Mouse (Mus musculus): Measurements from ENCODE around the gene Rabgap1. TPM values are rescaled to one million over a fixed set of nuclear protein-coding genes. Genes with fewer than 3 reads are reported as not detected.

Gene Rabgap1
- polyA plus RNA-seq, 1 experiment from 2014 or later = 50.6 TPM

- ATAC-seq = peak; percentile 99
- WGBS = 11% methylated on average over 30 of the region's 44 CpGs
These were observed 8.7 kb downstream of the Rabgap1 start for GRCm38 (mm10) chr2:37451667-37452375.

GRCm38 (mm10) chr2:37452376-37452760 is 9.3 kb downstream of the Rabgap1 start:
- peak overlapping the region; percentile 97 for H3K9ac ChIP-seq (ENCODE audit: low read depth, low read length)
- H3K9me3 ChIP-seq (replicated peaks; ENCODE audit: control insufficient read depth, low read length, poor library complexity, severe bottlenecking) = no peaks in the 10 kb centered on the region
- ATAC-seq = peak; percentile 81
- peak overlapping the region; percentile 90 for H3K27ac ChIP-seq (ENCODE audit: low read length)
- H3K4me3 ChIP-seq (ENCODE audit: low read depth, low read length) = peak overlapping the region; percentile 95
- no peaks in the 10 kb centered on the region for H3K36me3 ChIP-seq (ENCODE audit: control insufficient read depth, insufficient read depth, low read length)
- WGBS = under 1% methylated on average over 23 of the region's 24 CpGs
- H3K4me1 ChIP-seq (ENCODE audit: control insufficient read depth, insufficient read depth, low read length) = peaks cover 23% of the 10 kb centered on the region
- H3K27me3 ChIP-seq (ENCODE audit: control insufficient read depth, insufficient read depth, low read depth, low read length) = no peaks in the 10 kb centered on the region
- H3K4me2 ChIP-seq (ENCODE audit: low read length) = peak overlapping the region; percentile 94

More at GRCm38 (mm10) chr2:37451667-37452375, 8.7 kb downstream of the Rabgap1 start:
- peak overlapping the region; percentile 90 for H3K27ac ChIP-seq (ENCODE audit: low read length)
- H3K4me1 ChIP-seq (ENCODE audit: control insufficient read depth, insufficient read depth, low read length) = peaks cover 23% of the 10 kb centered on the region
- H3K27me3 ChIP-seq (ENCODE audit: control insufficient read depth, insufficient read depth, low read depth, low read length) = no peaks in the 10 kb centered on the region
- peak overlapping the region; percentile 97 for H3K9ac ChIP-seq (ENCODE audit: low read depth, low read length)
- no peaks in the 10 kb centered on the region for H3K9me3 ChIP-seq (replicated peaks; ENCODE audit: control insufficient read depth, low read length, poor library complexity, severe bottlenecking)
- H3K4me3 ChIP-seq (ENCODE audit: low read depth, low read length) = peak overlapping the region; percentile 95
- no peaks in the 10 kb centered on the region for H3K36me3 ChIP-seq (ENCODE audit: control insufficient read depth, insufficient read depth, low read length)
- H3K4me2 ChIP-seq (ENCODE audit: low read length) = peak overlapping the region; percentile 94

GRCm38 (mm10) chr2:37460707-37461106 is 17.6 kb downstream of the Rabgap1 start:
- Histone ChIP-seq H3K9me3 (replicated peaks; ENCODE audit: control insufficient read depth, low read length, poor library complexity, severe bottlenecking) (no peaks in the 10 kb centered on the region), H3K27ac (ENCODE audit: low read length) (no peak overlapping the region), H3K9ac (ENCODE audit: low read depth, low read length) (no peak overlapping the region), H3K36me3 (ENCODE audit: control insufficient read depth, insufficient read depth, low read length) (no peaks in the 10 kb centered on the region), H3K4me2 (ENCODE audit: low read length) (no peak overlapping the region), H3K4me1 (ENCODE audit: control insufficient read depth, insufficient read depth, low read length) (no peaks in the 10 kb centered on the region), H3K4me3 (ENCODE audit: low read depth, low read length) (no peak overlapping the region), H3K27me3 (ENCODE audit: control insufficient read depth, insufficient read depth, low read depth, low read length) (no peaks in the 10 kb centered on the region)
- WGBS = 97% methylated on average over 4 of the region's 4 CpGs
- no peak for ATAC-seq

- no peak overlapping the region for H3K9ac ChIP-seq (ENCODE audit: low read depth, low read length)
- H3K4me3 ChIP-seq (ENCODE audit: low read depth, low read length) = no peak overlapping the region
- WGBS = 97% methylated on average over 4 of the region's 4 CpGs
- H3K4me2 ChIP-seq (ENCODE audit: low read length) = no peak overlapping the region
- peaks cover 9% of the 10 kb centered on the region; the same call in 1 of the 2 replicates for H3K36me3 ChIP-seq (ENCODE audit: control insufficient read depth, insufficient read depth, low read length)
- no peaks in the 10 kb centered on the region for H3K4me1 ChIP-seq (ENCODE audit: control insufficient read depth, insufficient read depth, low read length)
- no peaks in the 10 kb centered on the region for H3K9me3 ChIP-seq (replicated peaks; ENCODE audit: control insufficient read depth, low read length, poor library complexity, severe bottlenecking)
- H3K27me3 ChIP-seq (ENCODE audit: control insufficient read depth, insufficient read depth, low read depth, low read length) = no peaks in the 10 kb centered on the region
- no peak overlapping the region for H3K27ac ChIP-seq (ENCODE audit: low read length)
- no peak for ATAC-seq
These were observed 23.2 kb downstream of the Rabgap1 start for GRCm38 (mm10) chr2:37466266-37466665.

- peaks cover 24% of the 10 kb centered on the region for H3K36me3 ChIP-seq (ENCODE audit: control insufficient read depth, insufficient read depth, low read length)
- no peak for ATAC-seq
These were observed 36.5 kb downstream of the Rabgap1 start for GRCm38 (mm10) chr2:37479559-37479958.

GRCm38 (mm10) chr2:37480039-37480438 is 37.0 kb downstream of the Rabgap1 start:
- Histone ChIP-seq H3K9me3 (replicated peaks; ENCODE audit: control insufficient read depth, low read length, poor library complexity, severe bottlenecking) (no peaks in the 10 kb centered on the region), H3K27ac (ENCODE audit: low read length) (no peak overlapping the region), H3K27me3 (ENCODE audit: control insufficient read depth, insufficient read depth, low read depth, low read length) (no peaks in the 10 kb centered on the region), H3K4me3 (ENCODE audit: low read depth, low read length) (no peak overlapping the region), H3K36me3 (ENCODE audit: control insufficient read depth, insufficient read depth, low read length) (peaks cover 24% of the 10 kb centered on the region), H3K4me2 (ENCODE audit: low read length) (no peak overlapping the region), H3K9ac (ENCODE audit: low read depth, low read length) (no peak overlapping the region), H3K4me1 (ENCODE audit: control insufficient read depth, insufficient read depth, low read length) (no peaks in the 10 kb centered on the region)
- 94% methylated on average over 2 of the region's 2 CpGs for WGBS
- no peak for ATAC-seq

More at GRCm38 (mm10) chr2:37479559-37479958, 36.5 kb downstream of the Rabgap1 start:
- Histone ChIP-seq H3K4me2 (ENCODE audit: low read length) (no peak overlapping the region), H3K4me3 (ENCODE audit: low read depth, low read length) (no peak overlapping the region), H3K9ac (ENCODE audit: low read depth, low read length) (no peak overlapping the region), H3K27ac (ENCODE audit: low read length) (no peak overlapping the region), H3K9me3 (replicated peaks; ENCODE audit: control insufficient read depth, low read length, poor library complexity, severe bottlenecking) (no peaks in the 10 kb centered on the region), H3K27me3 (ENCODE audit: control insufficient read depth, insufficient read depth, low read depth, low read length) (no peaks in the 10 kb centered on the region), H3K4me1 (ENCODE audit: control insufficient read depth, insufficient read depth, low read length) (no peaks in the 10 kb centered on the region)

GRCm38 (mm10) chr2:37484165-37484564 is 41.1 kb downstream of the Rabgap1 start:
- WGBS = 92% methylated on average over 2 of the region's 2 CpGs
- H3K36me3 ChIP-seq (ENCODE audit: control insufficient read depth, insufficient read depth, low read length) = peaks cover 15% of the 10 kb centered on the region
- no peak for ATAC-seq

GRCm38 (mm10) chr2:37485370-37485769 is 42.3 kb downstream of the Rabgap1 start:
- Histone ChIP-seq H3K4me2 (ENCODE audit: low read length) (no peak overlapping the region), H3K9ac (ENCODE audit: low read depth, low read length) (no peak overlapping the region), H3K36me3 (ENCODE audit: control insufficient read depth, insufficient read depth, low read length) (peaks cover 23% of the 10 kb centered on the region), H3K27me3 (ENCODE audit: control insufficient read depth, insufficient read depth, low read depth, low read length) (no peaks in the 10 kb centered on the region), H3K4me1 (ENCODE audit: control insufficient read depth, insufficient read depth, low read length) (no peaks in the 10 kb centered on the region), H3K9me3 (replicated peaks; ENCODE audit: control insufficient read depth, low read length, poor library complexity, severe bottlenecking) (no peaks in the 10 kb centered on the region), H3K4me3 (ENCODE audit: low read depth, low read length) (no peak overlapping the region), H3K27ac (ENCODE audit: low read length) (no peak overlapping the region)
- no peak for ATAC-seq
- WGBS = 82% methylated on average over 1 of the region's 1 CpGs

More at GRCm38 (mm10) chr2:37484165-37484564, 41.1 kb downstream of the Rabgap1 start:
- Histone ChIP-seq H3K27ac (ENCODE audit: low read length) (no peak overlapping the region), H3K27me3 (ENCODE audit: control insufficient read depth, insufficient read depth, low read depth, low read length) (no peaks in the 10 kb centered on the region), H3K4me1 (ENCODE audit: control insufficient read depth, insufficient read depth, low read length) (no peaks in the 10 kb centered on the region), H3K4me2 (ENCODE audit: low read length) (no peak overlapping the region), H3K9ac (ENCODE audit: low read depth, low read length) (no peak overlapping the region), H3K4me3 (ENCODE audit: low read depth, low read length) (no peak overlapping the region), H3K9me3 (replicated peaks; ENCODE audit: control insufficient read depth, low read length, poor library complexity, severe bottlenecking) (no peaks in the 10 kb centered on the region)

- Histone ChIP-seq H3K9me3 (replicated peaks; ENCODE audit: control insufficient read depth, low read length, poor library complexity, severe bottlenecking) (no peaks in the 10 kb centered on the region), H3K4me3 (ENCODE audit: low read depth, low read length) (no peak overlapping the region), H3K27ac (ENCODE audit: low read length) (no peak overlapping the region), H3K9ac (ENCODE audit: low read depth, low read length) (no peak overlapping the region), H3K4me2 (ENCODE audit: low read length) (no peak overlapping the region), H3K4me1 (ENCODE audit: control insufficient read depth, insufficient read depth, low read length) (no peaks in the 10 kb centered on the region), H3K27me3 (ENCODE audit: control insufficient read depth, insufficient read depth, low read depth, low read length) (no peaks in the 10 kb centered on the region), H3K36me3 (ENCODE audit: control insufficient read depth, insufficient read depth, low read length) (peaks cover 23% of the 10 kb centered on the region)
- no peak for ATAC-seq
These were observed 43.3 kb downstream of the Rabgap1 start for GRCm38 (mm10) chr2:37486408-37486807.
